Mouse (Mus musculus): ENCODE measurements around the gene Rps6ka1. TPM values are rescaled to one million over a fixed set of nuclear protein-coding genes. Genes with fewer than 3 reads are reported as not detected.
A peak's percentile ranks its signal among the peaks of the same experiment; 100 is the strongest.

Rps6ka1 gene
- polyA plus RNA-seq, 1 experiment from 2014 or later, result 14.5 TPM

DNA sequence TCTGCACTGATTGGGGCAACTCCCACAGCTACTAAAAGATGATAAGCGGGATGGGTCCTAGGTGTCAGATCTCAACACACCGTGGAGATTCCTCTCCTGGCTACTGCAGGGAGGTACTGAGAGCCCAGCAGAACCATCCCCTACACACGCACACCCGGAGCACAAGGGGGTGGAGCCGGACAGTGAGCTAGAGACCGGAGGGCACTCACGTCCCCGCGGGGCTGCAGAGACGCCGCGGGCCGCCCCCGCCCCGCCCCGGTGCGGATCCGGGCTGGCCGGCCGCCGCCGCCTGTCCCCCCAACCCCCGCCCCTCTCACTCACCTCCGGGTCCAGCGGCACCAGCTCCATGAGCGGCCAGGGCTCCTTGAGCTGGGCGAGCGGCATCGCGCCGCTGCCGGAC, 348 bp downstream of the Rps6ka1 start:
- WGBS, result under 1% methylated on average over 13 of the region's 32 CpGs
- Histone ChIP-seq H3K4me1 (peaks cover 13% of the 10 kb centered on the region), H3K36me3 (ENCODE audit: poor library complexity, severe bottlenecking) (no peaks in the 10 kb centered on the region), H3K9me3 (replicated peaks) (no peaks in the 10 kb centered on the region), H3K4me2 (peak overlapping the region; percentile 99), H3K4me3 (peak overlapping the region; percentile 74), H3K27me3 (peaks cover 9% of the 10 kb centered on the region; the same call in 1 of the 2 replicates), H3K27ac (no peak overlapping the region), H3K9ac (peak overlapping the region; percentile 82)
- ATAC-seq, result peak; percentile 60

DNA sequence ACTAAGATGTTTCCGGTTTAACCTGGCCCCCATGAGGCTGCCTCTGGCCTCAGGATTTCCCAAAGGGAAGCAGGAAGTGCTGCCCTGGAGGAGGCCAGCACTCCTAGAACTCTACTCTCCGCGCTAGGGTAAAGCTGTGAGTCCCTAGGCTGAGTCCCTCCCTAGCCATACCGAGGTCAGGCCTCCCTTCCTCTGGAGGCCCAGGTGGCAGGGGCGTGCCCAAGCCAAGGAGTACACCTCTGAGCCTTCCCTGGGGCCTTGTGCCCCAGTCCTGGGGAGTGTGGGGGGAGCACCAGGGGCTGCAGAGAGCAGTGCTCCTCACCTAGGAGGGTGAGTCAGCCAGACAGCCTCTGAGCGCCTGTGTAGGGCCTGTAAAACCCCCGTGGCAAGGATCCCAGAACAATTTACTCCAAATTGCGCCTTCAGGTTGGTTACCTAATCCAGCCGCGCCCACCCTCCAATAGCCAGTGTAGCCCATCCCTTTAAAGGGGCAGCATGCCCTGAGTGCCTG, 1.6 kb downstream of the Rps6ka1 start:
- Histone ChIP-seq H3K27ac (no peak overlapping the region), H3K4me2 (peak overlapping the region; percentile 99), H3K4me3 (no peak overlapping the region), H3K36me3 (ENCODE audit: poor library complexity, severe bottlenecking) (no peaks in the 10 kb centered on the region), H3K4me1 (peaks cover 13% of the 10 kb centered on the region), H3K9ac (no peak overlapping the region; the same call in 1 of the 2 replicates), H3K27me3 (peaks cover 9% of the 10 kb centered on the region; the same call in 1 of the 2 replicates), H3K9me3 (replicated peaks) (no peaks in the 10 kb centered on the region)
- ATAC-seq, result no peak
- WGBS, result 14% methylated on average over 10 of the region's 10 CpGs

DNA sequence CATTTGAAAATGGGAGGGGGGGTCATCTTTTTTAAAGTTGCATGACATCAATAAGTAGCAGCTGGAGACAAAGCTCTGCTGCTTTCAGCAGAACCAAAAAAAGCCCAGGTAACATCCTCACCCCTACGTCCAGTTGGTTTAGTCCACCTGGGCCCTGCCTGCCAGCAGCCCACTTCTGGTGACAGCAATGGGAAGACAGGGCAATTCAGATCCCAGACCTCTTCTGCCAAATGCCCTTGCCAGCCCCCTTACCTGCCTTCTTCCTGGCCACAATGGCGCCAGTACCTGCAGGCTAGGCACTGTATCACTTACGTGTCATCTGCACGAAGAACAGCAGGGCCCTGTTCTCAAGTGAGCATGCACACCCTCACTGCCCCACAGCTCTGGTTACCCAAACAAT, 2.3 kb downstream of the Rps6ka1 start:
- H3K4me1 ChIP-seq, result peaks cover 13% of the 10 kb centered on the region
- ATAC-seq, result no peak
- WGBS, result 85% methylated on average over 4 of the region's 4 CpGs
- no peaks in the 10 kb centered on the region for H3K36me3 ChIP-seq (ENCODE audit: poor library complexity, severe bottlenecking)
- no peak overlapping the region for H3K27ac ChIP-seq
- no peak overlapping the region for H3K4me2 ChIP-seq
- no peaks in the 10 kb centered on the region for H3K9me3 ChIP-seq (replicated peaks)
- peaks cover 9% of the 10 kb centered on the region; the same call in 1 of the 2 replicates for H3K27me3 ChIP-seq
- H3K9ac ChIP-seq, result no peak overlapping the region
- H3K4me3 ChIP-seq, result no peak overlapping the region

DNA sequence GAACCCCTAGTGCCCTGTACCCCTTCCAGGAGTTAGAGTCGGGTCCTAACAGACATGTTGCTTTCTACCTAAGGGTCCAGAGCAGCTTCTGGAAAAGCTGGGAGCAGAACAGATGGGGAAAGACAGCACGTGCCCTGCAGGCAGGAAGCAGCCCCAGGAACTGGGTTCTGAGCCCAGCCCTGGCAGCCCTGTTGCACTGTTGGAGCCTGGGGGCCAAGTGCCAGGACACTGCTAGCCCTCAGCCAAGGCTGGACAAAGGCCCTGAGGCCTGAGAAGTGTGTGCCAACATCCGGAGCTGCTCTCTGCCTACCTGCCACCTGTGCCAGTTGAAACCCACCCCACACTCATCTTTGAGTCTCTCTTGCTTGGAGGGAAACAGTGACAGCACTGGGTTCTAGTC, 2.7 kb downstream of the Rps6ka1 start:
- H3K9ac ChIP-seq, result no peak overlapping the region
- H3K27me3 ChIP-seq, result peaks cover 9% of the 10 kb centered on the region; the same call in 1 of the 2 replicates
- WGBS, result 87% methylated on average over 3 of the region's 3 CpGs
- H3K9me3 ChIP-seq (replicated peaks), result no peaks in the 10 kb centered on the region
- peaks cover 13% of the 10 kb centered on the region for H3K4me1 ChIP-seq
- ATAC-seq, result no peak
- H3K36me3 ChIP-seq (ENCODE audit: poor library complexity, severe bottlenecking), result no peaks in the 10 kb centered on the region
- H3K4me2 ChIP-seq, result no peak overlapping the region
- no peak overlapping the region for H3K4me3 ChIP-seq
- H3K27ac ChIP-seq, result no peak overlapping the region

DNA sequence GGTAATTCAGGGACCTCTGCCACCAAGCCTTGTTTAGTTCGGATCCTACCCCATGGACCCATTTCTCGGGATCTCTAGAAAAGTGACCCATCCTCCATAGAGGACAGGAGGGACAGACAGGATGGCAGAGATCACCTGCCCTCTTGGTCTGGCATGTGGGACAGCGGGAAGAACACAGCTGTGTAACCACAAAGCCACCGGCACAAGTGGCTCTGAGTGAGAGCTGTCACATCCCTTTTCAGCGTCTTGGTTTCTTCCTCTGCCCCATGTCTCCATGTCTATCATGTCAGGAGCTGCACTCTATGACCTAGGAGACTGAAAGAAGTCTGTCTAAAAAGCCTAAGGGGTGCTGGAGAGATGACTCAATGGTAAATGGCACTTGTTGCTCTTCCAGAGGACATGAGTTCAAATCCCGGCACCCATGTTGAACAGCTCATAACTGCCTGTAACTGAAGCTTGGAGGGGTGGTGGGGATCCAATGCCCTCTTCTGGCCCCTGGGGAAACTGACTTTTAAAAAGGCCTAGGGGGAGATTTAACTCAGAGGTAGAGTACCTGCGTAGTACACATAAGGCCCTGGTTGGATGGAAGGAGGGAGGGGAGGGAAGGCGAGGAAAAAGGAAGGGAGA, 3.4 kb downstream of the Rps6ka1 start:
- no peak for ATAC-seq
- H3K4me3 ChIP-seq, result no peak overlapping the region

DNA sequence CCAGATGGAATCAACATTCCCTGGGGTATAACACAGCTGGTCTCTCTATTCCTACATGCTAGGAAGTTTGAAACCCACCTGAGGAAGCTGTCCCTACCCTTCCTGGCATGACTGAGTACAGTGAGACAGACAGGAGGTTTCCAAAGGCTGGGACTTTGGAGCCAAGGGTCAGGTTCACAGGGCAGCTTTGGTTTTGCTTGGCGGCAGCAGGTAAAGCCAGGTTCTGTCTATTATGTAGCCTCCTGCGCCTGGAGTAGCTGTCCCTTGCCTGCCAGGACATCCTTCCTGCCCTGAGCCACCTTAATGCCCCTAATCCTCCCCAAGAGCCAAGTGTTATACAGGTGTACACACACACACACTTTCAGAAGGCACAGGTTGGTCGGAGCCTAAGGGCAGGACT, 5.7 kb downstream of the Rps6ka1 start:
- Histone ChIP-seq H3K4me1 (peaks cover 9% of the 10 kb centered on the region), H3K4me2 (no peak overlapping the region), H3K27ac (no peak overlapping the region), H3K27me3 (peaks cover 6% of the 10 kb centered on the region; the same call in 1 of the 2 replicates), H3K36me3 (ENCODE audit: poor library complexity, severe bottlenecking) (0 out of 2 replicates have a peak, but pooled peaks cover 2% of the 10 kb centered on the region), H3K4me3 (no peak overlapping the region), H3K9me3 (replicated peaks) (no peaks in the 10 kb centered on the region), H3K9ac (no peak overlapping the region)
- ATAC-seq, result no peak
- 96% methylated on average over 3 of the region's 3 CpGs for WGBS

More for the DNA sequence above, 3.4 kb downstream of the Rps6ka1 start:
- H3K27ac ChIP-seq, result no peak overlapping the region
- H3K4me1 ChIP-seq, result peaks cover 13% of the 10 kb centered on the region
- peaks cover 9% of the 10 kb centered on the region; the same call in 1 of the 2 replicates for H3K27me3 ChIP-seq
- no peak overlapping the region for H3K9ac ChIP-seq
- 91% methylated on average over 8 of the region's 8 CpGs for WGBS
- no peaks in the 10 kb centered on the region for H3K9me3 ChIP-seq (replicated peaks)
- 0 out of 2 replicates have a peak, but pooled peaks cover 2% of the 10 kb centered on the region for H3K36me3 ChIP-seq (ENCODE audit: poor library complexity, severe bottlenecking)
- H3K4me2 ChIP-seq, result no peak overlapping the region

DNA sequence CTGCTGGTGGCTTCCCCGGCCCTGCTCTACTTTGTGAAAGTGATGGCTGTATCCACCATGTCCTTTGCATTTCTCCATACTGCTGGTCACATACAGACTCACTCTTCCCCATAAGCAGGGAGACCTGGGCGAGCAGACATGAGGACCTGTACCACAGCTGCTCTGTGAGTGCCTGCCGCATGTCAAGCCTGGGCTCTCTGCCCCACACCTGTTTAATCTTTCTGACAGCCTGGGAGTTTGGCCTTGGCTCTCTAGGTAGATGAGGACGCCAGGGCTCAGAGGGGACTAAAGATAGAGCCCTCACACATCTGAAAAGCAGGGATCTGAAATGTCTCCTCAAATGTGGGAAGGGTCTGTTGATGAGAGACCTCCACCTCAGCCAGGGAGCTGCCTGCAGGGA, 6.2 kb downstream of the Rps6ka1 start:
- Histone ChIP-seq H3K9ac (no peak overlapping the region), H3K27me3 (peaks cover 1% of the 10 kb centered on the region; the same call in 1 of the 2 replicates), H3K36me3 (ENCODE audit: poor library complexity, severe bottlenecking) (0 out of 2 replicates have a peak, but pooled peaks cover 2% of the 10 kb centered on the region), H3K4me3 (no peak overlapping the region), H3K9me3 (replicated peaks) (no peaks in the 10 kb centered on the region), H3K4me1 (0 out of 2 replicates have a peak, but pooled peaks cover 5% of the 10 kb centered on the region), H3K4me2 (no peak overlapping the region), H3K27ac (no peak overlapping the region)
- WGBS, result 89% methylated on average over 4 of the region's 4 CpGs
- ATAC-seq, result no peak

DNA sequence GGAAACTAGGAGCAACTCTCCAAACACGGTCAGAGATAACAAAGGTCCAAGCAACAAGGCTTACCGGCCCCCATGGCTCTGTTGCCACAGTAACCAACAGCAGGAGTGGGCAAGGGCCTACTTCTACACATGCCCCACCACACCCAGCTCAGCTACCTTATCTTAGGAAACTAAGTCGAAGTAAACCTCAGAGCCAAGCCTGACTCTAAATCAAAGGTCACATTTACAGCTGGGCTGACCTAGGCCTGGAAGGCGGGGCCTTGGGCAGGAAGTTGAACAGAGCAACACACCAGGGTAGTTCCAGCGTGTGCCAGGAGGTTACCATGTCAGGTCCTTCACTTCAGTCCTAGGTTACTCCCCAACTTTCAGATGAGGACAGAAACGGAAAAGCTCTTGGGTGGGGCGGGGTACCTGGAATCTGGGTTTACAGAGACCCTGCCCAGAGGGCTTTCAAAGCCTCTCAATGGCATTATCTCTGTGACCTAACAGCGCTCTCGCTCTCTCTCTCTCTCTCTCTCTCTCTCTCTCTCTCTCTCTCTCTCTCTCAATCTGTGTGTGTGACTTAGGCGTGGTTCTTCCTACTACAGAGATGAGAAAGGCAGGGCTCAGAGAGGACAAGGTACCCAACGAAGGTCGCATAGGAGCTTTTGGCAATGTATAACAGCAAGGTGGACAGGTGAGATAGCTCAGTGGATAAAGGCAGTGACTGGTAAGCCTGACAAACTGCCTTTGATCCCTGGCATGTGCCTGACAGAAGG, 8.3 kb downstream of the Rps6ka1 start:
- H3K4me2 ChIP-seq, result no peak overlapping the region
- 80% methylated on average over 12 of the region's 12 CpGs for WGBS
- no peak for ATAC-seq
- H3K9me3 ChIP-seq (replicated peaks), result no peaks in the 10 kb centered on the region
- no peaks in the 10 kb centered on the region for H3K27me3 ChIP-seq
- H3K4me1 ChIP-seq, result no peaks in the 10 kb centered on the region
- no peak overlapping the region for H3K4me3 ChIP-seq
- no peak overlapping the region for H3K27ac ChIP-seq
- H3K36me3 ChIP-seq (ENCODE audit: poor library complexity, severe bottlenecking), result 0 out of 2 replicates have a peak, but pooled peaks cover 2% of the 10 kb centered on the region
- no peak overlapping the region for H3K9ac ChIP-seq

DNA sequence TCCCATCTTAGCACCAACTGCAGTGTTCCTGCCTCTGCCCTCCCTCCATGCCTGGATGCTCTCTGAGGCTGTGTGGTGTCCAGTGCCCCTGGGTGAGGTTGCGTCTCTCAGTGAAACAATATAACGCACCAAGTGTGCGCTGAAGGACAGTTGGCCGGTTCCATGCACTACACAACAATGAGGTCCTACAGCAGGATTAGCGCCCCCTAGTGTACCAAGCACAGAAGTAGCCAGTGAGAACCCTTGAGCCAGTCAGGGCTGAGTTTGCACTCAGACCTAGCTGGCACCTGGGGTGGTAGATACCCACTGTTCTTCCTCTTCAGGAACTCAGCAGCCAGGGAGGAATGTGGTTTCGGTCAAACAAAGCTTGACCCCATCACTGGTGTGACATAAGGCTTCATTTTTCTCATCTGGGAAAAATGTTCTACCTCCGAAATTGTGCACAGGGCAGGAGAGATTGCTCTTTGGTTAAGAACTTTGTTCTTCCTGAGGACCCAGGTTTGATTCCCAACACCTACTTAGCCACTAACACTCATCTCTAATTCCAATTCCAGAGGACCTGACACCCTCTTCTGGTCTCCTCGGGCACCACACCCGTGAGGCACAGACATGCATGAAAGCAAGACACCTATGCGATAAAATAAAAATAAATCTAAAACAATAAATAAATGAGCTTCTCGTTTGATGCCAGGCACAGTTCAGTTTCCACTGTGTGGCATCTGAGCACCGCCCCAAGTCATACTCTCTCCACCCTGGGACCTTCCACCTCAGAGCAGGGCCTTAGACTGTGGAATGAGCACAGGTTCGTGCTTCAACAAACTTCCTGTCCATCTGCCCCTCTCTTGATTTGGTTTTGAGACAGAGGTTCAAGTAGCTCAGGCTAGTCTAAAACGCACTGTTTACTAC, 9.5 kb downstream of the Rps6ka1 start:
- Histone ChIP-seq H3K4me3 (no peak overlapping the region), H3K36me3 (ENCODE audit: poor library complexity, severe bottlenecking) (0 out of 2 replicates have a peak, but pooled peaks cover 2% of the 10 kb centered on the region), H3K4me1 (no peaks in the 10 kb centered on the region), H3K4me2 (no peak overlapping the region), H3K9ac (no peak overlapping the region), H3K27ac (no peak overlapping the region), H3K9me3 (replicated peaks) (no peaks in the 10 kb centered on the region), H3K27me3 (no peaks in the 10 kb centered on the region)
- 86% methylated on average over 14 of the region's 14 CpGs for WGBS
- no peak for ATAC-seq

DNA sequence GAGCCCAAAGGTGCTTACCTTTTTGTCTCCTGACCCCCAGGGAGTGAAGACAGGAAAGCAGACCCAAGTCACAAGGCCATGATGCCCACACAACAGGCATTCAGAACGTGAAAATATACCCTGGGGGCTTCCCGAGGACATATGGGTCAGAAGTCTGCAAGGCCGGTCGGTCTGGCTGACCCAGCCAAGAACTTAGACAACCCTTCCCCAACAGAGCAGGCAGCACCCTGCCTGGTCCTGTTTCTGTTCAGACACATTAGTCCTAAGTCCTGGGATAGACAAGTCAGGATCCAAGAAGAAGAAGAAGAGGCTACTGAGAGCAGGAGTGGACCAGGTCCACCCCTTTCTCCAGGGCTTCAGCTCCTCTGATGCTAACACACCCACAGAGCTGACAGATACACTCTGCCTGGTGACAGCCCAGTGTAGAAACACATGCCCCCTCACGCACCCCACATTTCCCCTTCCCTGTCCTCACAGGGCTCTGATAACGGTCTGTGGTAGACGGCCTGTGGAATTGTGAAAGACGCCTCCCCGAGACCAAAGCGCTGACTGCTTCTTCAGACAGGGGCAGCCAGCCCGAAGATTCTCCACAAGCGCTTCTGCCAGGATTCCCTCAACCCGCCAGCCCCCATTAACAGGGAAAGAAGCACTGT, 12.6 kb downstream of the Rps6ka1 start:
- no peak overlapping the region for H3K4me2 ChIP-seq
- no peaks in the 10 kb centered on the region for H3K9me3 ChIP-seq (replicated peaks)
- ATAC-seq, result no peak
- no peaks in the 10 kb centered on the region for H3K27me3 ChIP-seq
- no peaks in the 10 kb centered on the region for H3K4me1 ChIP-seq
- H3K4me3 ChIP-seq, result no peak overlapping the region
- 0 out of 2 replicates have a peak, but pooled peaks cover 2% of the 10 kb centered on the region for H3K36me3 ChIP-seq (ENCODE audit: poor library complexity, severe bottlenecking)
- WGBS, result 88% methylated on average over 13 of the region's 13 CpGs
- no peak overlapping the region for H3K27ac ChIP-seq
- H3K9ac ChIP-seq, result no peak overlapping the region
